16 mouse cellular contexts compared by ENCODE assay signal in the genomic region with DNA sequence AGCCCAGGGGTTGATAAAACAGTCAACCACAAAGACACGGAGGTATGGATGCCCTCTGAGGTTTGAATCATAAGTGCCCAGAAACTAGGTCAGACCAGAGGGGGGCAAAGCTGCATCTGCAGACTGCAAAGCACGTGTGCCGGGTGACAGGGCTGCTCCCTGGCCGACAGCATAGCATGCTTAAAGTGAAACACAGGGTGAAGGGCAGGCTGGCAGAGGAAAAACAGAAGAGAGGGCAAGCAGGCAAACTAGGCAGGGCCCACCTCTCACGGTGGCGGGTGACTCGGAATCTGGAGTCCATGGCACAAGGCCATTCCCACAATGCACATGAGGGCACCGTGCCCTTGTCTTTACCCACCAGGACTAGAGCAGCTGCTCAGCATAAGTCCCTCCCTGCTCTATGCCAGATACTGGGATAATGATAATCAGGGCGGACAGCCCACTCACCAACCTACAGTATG.
DNase-seq lines count a peak whose midpoint lies in the region; ATAC-seq lines count a peak whose summit lies in the region.
"Had no signal": no experiment of that assay in that cellular context is flagged by ENCODE, and none has a peak within 500 bp of the region (broad histone marks: within the 10 kb centered on the region; RNA-seq: fewer than 3 reads in every experiment).

No protein-coding gene starts in this region.

- H3K4me3 ChIP-seq in embryonic facial prominence, embryonic 15.5 days (replicated peaks), result no peak overlapping the region
- no peak overlapping the region for H3K4me3 ChIP-seq in embryonic facial prominence, embryonic 10.5 days
- H3K4me3 ChIP-seq: limb, embryonic 12.5 days; midbrain, embryonic 12.5 days; neural tube, embryonic 13.5 days had no signal

- 71% methylated on average over 9 of the region's 9 CpGs for WGBS in embryonic facial prominence, embryonic 15.5 days
- 95% methylated on average over 9 of the region's 9 CpGs for WGBS in embryonic facial prominence, embryonic 10.5 days

- H3K36me3 ChIP-seq in embryonic facial prominence, embryonic 15.5 days, result peaks cover 57% of the 10 kb centered on the region
- peaks cover 53% of the 10 kb centered on the region for H3K36me3 ChIP-seq in embryonic facial prominence, embryonic 10.5 days (replicated peaks)

- H3K4me1 ChIP-seq in embryonic facial prominence, embryonic 15.5 days, result peaks cover 37% of the 10 kb centered on the region
- peaks cover 42% of the 10 kb centered on the region for H3K4me1 ChIP-seq in embryonic facial prominence, embryonic 10.5 days

- ATAC-seq in embryonic facial prominence, embryonic 15.5 days (ENCODE audit: insufficient number of reproducible peaks, low FRiP score, low TSS enrichment, low read depth), result no peak
- ATAC-seq: forebrain, embryonic 16.5 days; intestine, postnatal 0 days had no signal

- no peak overlapping the region for H3K4me2 ChIP-seq in embryonic facial prominence, embryonic 15.5 days (replicated peaks)
- H3K4me2 ChIP-seq: limb, embryonic 12.5 days; midbrain, embryonic 12.5 days; neural tube, embryonic 13.5 days had no signal

- H3K9ac ChIP-seq in embryonic facial prominence, embryonic 15.5 days, result no peak overlapping the region
- H3K9ac ChIP-seq: limb, embryonic 12.5 days; midbrain, embryonic 12.5 days; neural tube, embryonic 13.5 days had no signal

- H3K27me3 ChIP-seq in embryonic facial prominence, embryonic 15.5 days, result no peaks in the 10 kb centered on the region
- 0 out of 2 replicates have a peak, but pooled peaks cover 7% of the 10 kb centered on the region for H3K27me3 ChIP-seq in embryonic facial prominence, embryonic 10.5 days (replicated peaks; ENCODE audit: low read depth, poor library complexity, severe bottlenecking)
- H3K27me3 ChIP-seq: limb, embryonic 12.5 days; midbrain, embryonic 12.5 days; neural tube, embryonic 13.5 days had no signal

- H3K9me3 ChIP-seq in embryonic facial prominence, embryonic 15.5 days (replicated peaks), result no peaks in the 10 kb centered on the region
- no peaks in the 10 kb centered on the region for H3K9me3 ChIP-seq in embryonic facial prominence, embryonic 10.5 days
- H3K9me3 ChIP-seq: limb, embryonic 12.5 days; midbrain, embryonic 12.5 days; neural tube, embryonic 13.5 days had no signal

- H3K27ac ChIP-seq in embryonic facial prominence, embryonic 15.5 days (replicated peaks), result 0 out of 2 replicates have a peak overlapping the region, but pooled peaks have one; percentile 34
- H3K27ac ChIP-seq in embryonic facial prominence, embryonic 10.5 days (replicated peaks), result no peak overlapping the region
- H3K27ac ChIP-seq: limb, embryonic 12.5 days; midbrain, embryonic 12.5 days; neural tube, embryonic 13.5 days; stomach, postnatal 0 days had no signal

- DNase-seq in embryonic facial prominence, embryonic 10.5 days (ENCODE audit: low spot score), result no peak
- DNase-seq in ovary, adult 18-20 months (ENCODE audit: low spot score), result peak; percentile 26
- no peak for DNase-seq in ovary, postnatal 14 days (ENCODE audit: low spot score)
- DNase-seq in adrenal gland, postnatal 25 days, result peak; percentile 48
- peak; percentile 45 for DNase-seq in retina, postnatal 7 days (ENCODE audit: low read depth, low spot score)
- DNase-seq in kidney, adult 9 months, result no peak
- DNase-seq: gastrocnemius, postnatal 10 days; heart, postnatal 36 days; kidney, postnatal 4 days had no signal

Comparison
In these comparisons a context has a peak if more than half of its experiments do, and no peak if none do; other contexts are left out.
1. DNase-seq: peak in ovary, adult 18-20 months (single experiment), adrenal gland, postnatal 25 days (single experiment) and retina, postnatal 7 days (single experiment); none in embryonic facial prominence, embryonic 10.5 days (single experiment), ovary, postnatal 14 days (single experiment) and kidney, adult 9 months (single experiment).